Mouse (Mus musculus) left cerebral cortex, postnatal 36 days (tissue): Measurements from ENCODE around the gene Pcgf2. TPM values are rescaled to one million over a fixed set of nuclear protein-coding genes. Genes with fewer than 3 reads are reported as not detected.

Source experiments
- microRNA-seq: library from miRNA; unstranded; fragments of <30 nt; microRNA quantifications from one replicate; pipeline ENCODE4 v1.2.0, GENCODE M21; 2022
- total RNA-seq, 2 experiments: library from RNA; stranded (reverse); gene quantifications; 2 replicates each; pipeline ENCODE4 v1.2.3; 2021

Gene Pcgf2
- total RNA-seq, 2 experiments from 2014 or later: 27.5 to 35.7 TPM

Small RNA genes within 50 kb of the gene (microRNA-seq; reads per million reads assigned to microRNA genes)
- gene Gm24158 (not detected), gene Mir6927 (not detected), gene Mir8102 (not detected)

Other genes starting within 250 kb of the Pcgf2 start
- under 1 TPM; 0.22 to 0.48 TPM for gene 4933428G20Rik, start 200.2 kb downstream of the Pcgf2 start, total RNA-seq
- 100 to 1,000 TPM; 326 to 349 TPM for gene Srcin1, start 124.3 kb downstream of the Pcgf2 start, total RNA-seq
- gene Epop, start 70.8 kb downstream of the Pcgf2 start, total RNA-seq: 100 to 1,000 TPM in 1 of 2 experiments, 10 to 100 TPM in 1; 90.9 to 102 TPM
- 100 to 1,000 TPM; 129 to 134 TPM for gene Mllt6, start 37.1 kb downstream of the Pcgf2 start, total RNA-seq
- 10 to 100 TPM; 56.0 to 59.3 TPM for gene Cisd3, start 14.7 kb downstream of the Pcgf2 start, total RNA-seq
- 100 to 1,000 TPM; 116 to 125 TPM for gene Psmb3, start 2.9 kb upstream of the Pcgf2 start, total RNA-seq
- gene Pip4k2b, start 44.2 kb upstream of the Pcgf2 start, total RNA-seq: 100 to 1,000 TPM; 113 to 114 TPM
- 10 to 100 TPM; 20.2 to 20.7 TPM for gene Cwc25, start 66.1 kb upstream of the Pcgf2 start, total RNA-seq
- gene 1700001P01Rik, start 75.4 kb upstream of the Pcgf2 start, total RNA-seq: 1 to 10 TPM in 1 of 2 experiments, not detected in 1; 1.1 TPM
- gene Rpl23, start 81.9 kb upstream of the Pcgf2 start, total RNA-seq: 100 to 1,000 TPM; 330 to 339 TPM
- gene Lasp1, start 98.5 kb upstream of the Pcgf2 start, total RNA-seq: 100 to 1,000 TPM; 175 to 183 TPM
- 10 to 100 TPM; 79.9 to 81.0 TPM for gene B230217C12Rik, start 140.3 kb upstream of the Pcgf2 start, total RNA-seq
- 1 to 10 TPM; 1.9 to 3.7 TPM for gene Fbxo47, start 183.7 kb upstream of the Pcgf2 start, total RNA-seq